Mouse (Mus musculus) forebrain, embryonic 11.5 days (tissue): ENCODE data around the gene Zfp423. TPM values are rescaled to one million over a fixed set of nuclear protein-coding genes. Genes with fewer than 3 reads are reported as not detected.
A peak's percentile ranks its signal among the peaks of the same experiment; 100 is the strongest.

Experiments
- ATAC-seq: fragments of 200-750 bp; cut with Nextera tagmentation; replicated peaks from 2 replicates; pipeline ENCODE4 v1.8.0; 2017; ENCODE audit warnings: moderate TSS enrichment; ENCODE audit not compliant: low FRiP score
- DNase-seq: peaks from one replicate; pipeline ENCODE4 v3.0.0-alpha.2; 2017; ENCODE audit warnings: low spot score
- H3K27ac ChIP-seq: fragments of 300-500 bp; sonication (generic); 2 replicates; pipeline ENCODE4 v1.5.1; 2014; ENCODE audit warnings: low read depth, low read length
- H3K27me3 ChIP-seq: fragments of 300-500 bp; sonication (generic); 2 replicates; pipeline ENCODE4 v1.6.1; 2014; ENCODE audit warnings: mild to moderate bottlenecking, low read length, mixed read lengths; ENCODE audit not compliant: control insufficient read depth, insufficient read depth
- H3K36me3 ChIP-seq: fragments of 300-500 bp; sonication (generic); 2 replicates; pipeline ENCODE4 v1.6.1; 2014; ENCODE audit warnings: mild to moderate bottlenecking, low read length, moderate library complexity, mixed read lengths; ENCODE audit not compliant: control insufficient read depth, insufficient read depth
- H3K4me1 ChIP-seq: fragments of 300-500 bp; sonication (generic); replicated peaks from 2 replicates; pipeline ENCODE4 v1.6.1; 2014; ENCODE audit warnings: low read length, mixed read lengths; ENCODE audit not compliant: control insufficient read depth, insufficient read depth
- H3K4me2 ChIP-seq: fragments of 300-500 bp; sonication (generic); 2 replicates; pipeline ENCODE4 v1.6.1; 2014; ENCODE audit warnings: low read depth, mild to moderate bottlenecking, low read length, moderate library complexity, mixed read lengths; ENCODE audit not compliant: severe bottlenecking
- H3K4me3 ChIP-seq: fragments of 300-500 bp; sonication (generic); 2 replicates; pipeline ENCODE4 v1.5.1; 2014; ENCODE audit warnings: low read depth, low read length
- H3K9ac ChIP-seq: fragments of 300-500 bp; sonication (generic); 2 replicates; pipeline ENCODE4 v1.6.1; 2014; ENCODE audit warnings: low read length
- H3K9me3 ChIP-seq: fragments of 300-500 bp; sonication (generic); 2 replicates; pipeline ENCODE4 v1.6.1; 2016; ENCODE audit warnings: low read length, mixed read lengths; ENCODE audit not compliant: control insufficient read depth
- WGBS: fragments of 180-500 bp; shearing (Covaris S2); extraction: QIAGEN DNeasy Blood & Tissue Kit; methylation state at CpG from one replicate; pipeline ENCODE4 v1.1.7; 2014; 5-methylcytosine and 5-hydroxymethylcytosine counted together
- polyA plus RNA-seq: library from polyadenylated mRNA; unstranded; fragments of >200 nt; fragmentation: Nextera tagmentation; extraction: Ambion mirVana; gene quantifications from 2 replicates; pipeline ENCODE4 v1.2.1, GENCODE M21; 2014

Gene Zfp423
- polyA plus RNA-seq, 1 experiment from 2014 or later, result 44.8 TPM

DNA sequence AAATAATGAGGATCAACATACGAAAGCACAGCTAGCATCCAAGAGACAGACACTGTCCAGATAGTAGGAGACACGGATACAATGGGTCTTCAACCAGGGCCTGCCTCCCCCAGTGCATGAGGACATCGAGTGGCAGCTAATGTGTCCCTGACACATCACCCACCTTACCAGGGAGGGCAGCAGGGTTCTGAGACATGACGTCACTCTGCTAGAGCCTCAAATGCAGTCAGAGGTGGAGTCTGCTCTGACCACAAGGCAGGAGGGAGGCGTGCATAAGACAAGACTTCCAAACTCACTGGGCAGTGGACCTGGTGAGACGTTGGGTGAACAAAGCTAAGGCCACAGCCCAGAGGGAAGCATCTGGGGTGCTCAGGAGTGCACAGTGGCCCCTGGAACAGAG lies 148.6 kb downstream of the Zfp423 start:
- DNase-seq (no peak), ATAC-seq (no peak)
- 83% methylated on average over 6 of the region's 6 CpGs for WGBS
- no peak overlapping the region for H3K4me3 ChIP-seq
- no peak overlapping the region for H3K4me2 ChIP-seq
- no peaks in the 10 kb centered on the region; the same call in 1 of the 2 replicates for H3K36me3 ChIP-seq
- H3K27ac ChIP-seq, result no peak overlapping the region
- no peaks in the 10 kb centered on the region for H3K9me3 ChIP-seq
- H3K9ac ChIP-seq, result no peak overlapping the region
- H3K27me3 ChIP-seq, result no peaks in the 10 kb centered on the region
- peaks cover 6% of the 10 kb centered on the region; the same call in 1 of the 2 replicates for H3K4me1 ChIP-seq

DNA sequence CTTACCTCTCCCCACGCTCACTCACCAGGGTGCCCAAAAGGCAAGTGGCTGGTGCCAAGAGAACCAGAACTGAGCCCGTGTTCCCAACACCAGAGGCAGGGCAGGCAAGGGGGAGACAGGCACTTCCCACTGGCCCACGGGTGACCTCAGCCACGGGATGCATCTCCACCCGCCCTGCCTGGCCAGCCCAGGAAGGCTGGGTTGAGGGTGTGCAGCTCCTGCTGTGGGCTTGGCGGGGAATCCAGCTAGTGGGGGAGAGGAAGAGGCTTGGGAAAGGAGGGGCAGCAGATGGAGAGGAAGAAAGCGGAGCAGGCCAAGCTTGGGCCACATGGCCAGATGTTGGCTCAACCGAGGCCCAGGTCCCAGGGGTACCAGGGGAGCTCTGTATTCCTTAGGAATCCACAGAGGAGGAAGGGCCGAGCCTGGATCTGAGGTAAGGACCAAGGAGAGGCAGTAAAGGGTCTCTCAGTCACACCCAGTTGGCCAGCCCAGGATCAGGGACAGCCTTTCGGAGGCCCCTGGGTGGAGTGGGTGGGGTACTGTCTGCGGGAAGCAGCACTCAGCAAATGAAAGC lies 155.0 kb downstream of the Zfp423 start:
- no peaks in the 10 kb centered on the region for H3K9me3 ChIP-seq
- H3K27ac ChIP-seq, result no peak overlapping the region
- H3K36me3 ChIP-seq, result no peaks in the 10 kb centered on the region; the same call in 1 of the 2 replicates
- no peaks in the 10 kb centered on the region for H3K27me3 ChIP-seq
- 62% methylated on average over 11 of the region's 11 CpGs for WGBS
- peaks cover 5% of the 10 kb centered on the region; the same call in 1 of the 2 replicates for H3K4me1 ChIP-seq
- H3K4me3 ChIP-seq, result no peak overlapping the region
- ATAC-seq (no peak), DNase-seq (no peak)
- H3K9ac ChIP-seq, result peak overlapping the region; percentile 20
- H3K4me2 ChIP-seq, result no peak overlapping the region

DNA sequence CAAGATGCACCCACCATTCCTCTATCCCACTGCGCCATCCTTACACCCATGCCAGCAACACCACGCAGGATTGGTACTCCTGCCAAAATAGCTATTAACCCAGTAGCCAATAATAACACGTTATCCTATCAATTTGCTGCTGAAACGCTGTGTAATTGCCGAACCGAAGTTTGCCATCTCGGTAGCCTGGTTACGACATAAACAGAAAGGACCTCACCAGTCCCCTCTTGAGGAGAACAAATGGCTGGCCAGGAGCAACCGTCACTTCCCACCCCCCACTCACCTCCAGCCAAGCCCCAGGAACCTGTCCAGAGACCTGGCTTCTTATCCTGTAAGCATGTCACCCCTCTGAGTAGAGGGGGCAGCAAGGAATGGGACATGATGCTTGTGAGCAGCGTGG lies 156.0 kb downstream of the Zfp423 start:
- H3K9ac ChIP-seq, result no peak overlapping the region
- H3K36me3 ChIP-seq, result no peaks in the 10 kb centered on the region
- peaks cover 5% of the 10 kb centered on the region; the same call in 1 of the 2 replicates for H3K4me1 ChIP-seq
- no peak for DNase-seq
- no peaks in the 10 kb centered on the region for H3K27me3 ChIP-seq
- WGBS, result 82% methylated on average over 10 of the region's 10 CpGs
- no peaks in the 10 kb centered on the region for H3K9me3 ChIP-seq
- no peak overlapping the region for H3K4me2 ChIP-seq
- no peak overlapping the region for H3K27ac ChIP-seq
- no peak overlapping the region for H3K4me3 ChIP-seq
- ATAC-seq, result no peak

DNA sequence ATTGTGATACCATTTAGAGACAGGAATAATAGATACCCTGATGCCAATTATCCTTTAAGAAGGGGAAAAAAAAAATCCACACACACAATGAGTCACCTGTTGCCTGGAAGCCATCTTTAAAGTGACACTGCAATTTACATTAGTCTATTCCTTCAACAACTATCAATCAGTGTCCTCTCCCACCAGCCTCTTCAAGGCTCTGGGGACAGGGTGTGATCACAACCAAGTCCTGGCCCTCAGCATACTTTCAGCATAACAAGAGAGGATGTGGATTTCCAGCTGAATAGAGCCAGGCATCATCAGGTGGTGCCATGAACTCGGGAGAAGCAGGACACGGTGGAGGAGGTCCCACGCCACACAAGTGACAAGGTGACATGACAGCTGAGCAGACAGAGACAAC lies 156.8 kb downstream of the Zfp423 start:
- H3K27ac ChIP-seq, result no peak overlapping the region
- no peak overlapping the region for H3K4me3 ChIP-seq
- no peaks in the 10 kb centered on the region for H3K9me3 ChIP-seq
- H3K4me2 ChIP-seq, result no peak overlapping the region
- peaks cover 5% of the 10 kb centered on the region; the same call in 1 of the 2 replicates for H3K4me1 ChIP-seq
- H3K9ac ChIP-seq, result no peak overlapping the region
- DNase-seq, result no peak
- WGBS, result 75% methylated on average over 3 of the region's 3 CpGs
- H3K27me3 ChIP-seq, result no peaks in the 10 kb centered on the region
- no peaks in the 10 kb centered on the region for H3K36me3 ChIP-seq
- no peak for ATAC-seq

DNA sequence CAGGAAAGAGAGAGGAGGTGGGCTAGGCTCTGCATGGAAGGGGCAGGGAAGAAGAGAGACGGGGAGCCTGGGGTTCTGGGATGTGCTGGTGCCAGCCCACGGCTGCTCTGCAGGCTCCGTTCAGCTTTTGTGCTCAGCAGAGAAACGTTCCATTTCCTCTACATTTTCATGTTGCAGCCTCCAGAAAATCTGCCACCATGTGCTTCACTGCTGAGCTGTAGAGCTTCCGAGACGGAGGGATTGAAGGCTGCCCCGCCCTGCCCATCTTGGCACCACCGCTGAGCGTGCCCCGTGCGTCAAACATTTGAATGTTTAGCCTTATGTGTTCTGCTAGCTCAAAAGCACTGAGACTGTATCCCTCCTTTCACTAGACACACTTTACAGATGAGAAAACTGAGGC lies 159.3 kb downstream of the Zfp423 start:
- H3K27me3 ChIP-seq, result no peaks in the 10 kb centered on the region
- H3K9me3 ChIP-seq, result no peaks in the 10 kb centered on the region
- no peak overlapping the region for H3K4me3 ChIP-seq
- no peak overlapping the region for H3K27ac ChIP-seq
- WGBS, result 85% methylated on average over 11 of the region's 11 CpGs
- peaks cover 2% of the 10 kb centered on the region; the same call in 1 of the 2 replicates for H3K4me1 ChIP-seq
- ATAC-seq (no peak), DNase-seq (no peak)
- H3K36me3 ChIP-seq, result no peaks in the 10 kb centered on the region
- no peak overlapping the region for H3K4me2 ChIP-seq
- H3K9ac ChIP-seq, result peak overlapping the region; percentile 27; the same call in 1 of the 2 replicates

DNA sequence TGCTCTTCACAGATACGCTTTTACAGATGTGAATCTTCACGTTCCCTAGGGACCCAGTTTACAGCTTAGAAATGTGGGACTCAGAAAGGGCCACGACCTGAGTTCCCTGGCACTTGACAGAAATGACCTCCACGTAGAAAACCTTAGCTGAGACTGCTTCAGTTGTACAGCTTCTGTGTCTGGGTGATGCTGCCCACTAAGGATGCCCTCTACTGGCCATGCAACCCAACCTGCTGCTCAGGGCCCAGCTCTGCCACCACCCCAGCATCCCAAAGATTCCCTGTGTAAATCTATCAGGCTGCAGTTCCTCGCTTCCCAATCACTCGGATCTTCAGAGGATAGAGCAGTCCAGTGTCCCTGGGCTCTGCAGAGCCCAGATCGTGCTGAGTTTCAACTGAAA lies 163.2 kb downstream of the Zfp423 start:
- ATAC-seq (no peak), DNase-seq (no peak)
- Histone ChIP-seq H3K27ac (no peak overlapping the region; the same call in 1 of the 2 replicates), H3K9ac (no peak overlapping the region), H3K36me3 (no peaks in the 10 kb centered on the region), H3K4me1 (peaks cover 4% of the 10 kb centered on the region; the same call in 1 of the 2 replicates), H3K4me3 (no peak overlapping the region), H3K27me3 (no peaks in the 10 kb centered on the region), H3K9me3 (no peaks in the 10 kb centered on the region), H3K4me2 (no peak overlapping the region)
- WGBS, result 71% methylated on average over 7 of the region's 7 CpGs

DNA sequence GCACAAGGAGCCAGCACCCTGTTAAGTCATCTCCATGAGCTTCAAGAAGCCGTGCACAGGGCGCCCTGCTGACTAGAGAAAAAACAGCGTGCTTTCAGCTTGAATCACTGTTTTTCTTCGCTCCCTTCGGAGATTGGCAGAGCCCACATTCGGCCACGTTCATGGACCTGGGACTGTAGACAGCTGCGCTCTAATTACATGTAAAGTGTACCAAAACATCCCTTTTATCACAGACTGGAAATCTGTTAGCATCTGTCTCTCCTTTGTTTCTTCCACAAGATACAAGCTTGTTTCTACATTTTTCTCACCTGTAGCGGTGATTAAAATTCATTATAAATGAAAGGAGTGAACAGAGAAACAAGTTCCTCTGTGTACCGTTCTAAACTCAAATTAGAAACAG lies 164.8 kb downstream of the Zfp423 start:
- H3K4me3 ChIP-seq, result no peak overlapping the region
- no peak overlapping the region for H3K9ac ChIP-seq
- H3K27ac ChIP-seq, result no peak overlapping the region
- H3K9me3 ChIP-seq, result no peaks in the 10 kb centered on the region
- 78% methylated on average over 10 of the region's 10 CpGs for WGBS
- H3K36me3 ChIP-seq, result no peaks in the 10 kb centered on the region
- peaks cover 4% of the 10 kb centered on the region; the same call in 1 of the 2 replicates for H3K4me1 ChIP-seq
- H3K27me3 ChIP-seq, result no peaks in the 10 kb centered on the region
- DNase-seq (no peak), ATAC-seq (no peak)
- no peak overlapping the region for H3K4me2 ChIP-seq

DNA sequence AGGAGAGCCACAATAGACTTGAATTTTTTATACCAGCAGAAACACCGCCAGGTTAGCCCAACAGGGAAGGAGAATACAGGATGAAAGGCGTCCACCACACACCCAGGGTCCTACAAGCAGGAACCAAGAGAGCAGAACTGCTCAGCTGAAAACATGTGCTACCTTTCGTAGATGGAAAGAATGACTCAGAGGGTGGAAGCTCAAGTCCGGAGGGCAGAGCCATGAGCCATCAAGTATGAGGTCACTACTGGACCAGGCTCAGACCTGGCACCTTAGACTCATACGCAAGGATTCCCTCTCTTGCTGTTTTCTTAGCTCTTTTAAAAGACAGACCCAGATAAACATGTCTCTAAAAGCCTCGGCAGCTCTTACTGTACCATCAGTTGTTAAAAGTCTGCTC lies 168.3 kb downstream of the Zfp423 start:
- H3K9ac ChIP-seq, result no peak overlapping the region
- no peak overlapping the region for H3K4me3 ChIP-seq
- no peaks in the 10 kb centered on the region for H3K9me3 ChIP-seq
- no peak for DNase-seq
- H3K36me3 ChIP-seq, result no peaks in the 10 kb centered on the region
- no peak overlapping the region for H3K27ac ChIP-seq
- no peaks in the 10 kb centered on the region for H3K27me3 ChIP-seq
- 91% methylated on average over 6 of the region's 6 CpGs for WGBS
- H3K4me2 ChIP-seq, result no peak overlapping the region
- peaks cover 13% of the 10 kb centered on the region for H3K4me1 ChIP-seq
- ATAC-seq, result no peak
